8 mouse cellular contexts compared by ENCODE assay signal in the genomic region with DNA sequence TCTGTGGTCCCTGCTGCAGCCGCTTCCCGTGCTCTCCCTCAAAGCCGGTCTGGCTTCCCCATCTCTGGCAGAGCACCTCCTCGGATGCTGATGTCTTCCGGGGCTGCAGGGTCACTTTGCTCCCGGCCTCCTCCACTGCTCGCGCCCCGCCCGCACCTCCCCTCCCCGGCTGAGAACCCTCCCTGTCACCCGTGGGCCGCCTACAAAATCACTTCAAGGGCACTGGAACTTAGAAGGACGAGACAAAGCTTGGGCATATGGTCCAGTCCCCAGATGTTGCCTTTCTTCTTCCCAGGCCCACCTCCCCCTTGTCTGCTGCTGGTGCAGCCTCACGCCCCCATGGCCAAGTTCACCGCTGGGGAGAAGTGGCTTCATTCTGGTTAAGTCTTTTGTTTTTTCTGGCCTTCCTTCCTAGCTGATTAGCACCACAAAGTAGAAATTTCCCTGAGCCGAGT.
A peak's percentile ranks its signal among the peaks of the same experiment; 100 is the strongest.
DNase-seq lines count a peak whose midpoint lies in the region; ATAC-seq and TF ChIP-seq lines count a peak whose summit lies in the region.

No protein-coding gene starts in this region.

- H3K4me2 ChIP-seq in heart, embryonic 12.5 days, result peak overlapping the region; percentile 76
- H3K4me2 ChIP-seq in forebrain, postnatal 0 days (ENCODE audit: low read depth), result peak overlapping the region; percentile 81
- H3K4me2 ChIP-seq in limb, embryonic 15.5 days, result peak overlapping the region; percentile 70

- peak overlapping the region; percentile 64 for H3K9ac ChIP-seq in heart, embryonic 12.5 days
- peak overlapping the region; percentile 47 for H3K9ac ChIP-seq in forebrain, postnatal 0 days
- 0 out of 2 replicates have a peak overlapping the region, but pooled peaks have one; percentile 20 for H3K9ac ChIP-seq in limb, embryonic 15.5 days

- no peaks in the 10 kb centered on the region for H3K9me3 ChIP-seq in heart, embryonic 12.5 days (replicated peaks)
- H3K9me3 ChIP-seq in forebrain, postnatal 0 days (ENCODE audit: low read length), result no peaks in the 10 kb centered on the region
- H3K9me3 ChIP-seq in limb, embryonic 15.5 days, result no peaks in the 10 kb centered on the region

- H3K4me3 ChIP-seq in heart, embryonic 12.5 days, result peak overlapping the region; percentile 41
- H3K4me3 ChIP-seq in forebrain, postnatal 0 days (ENCODE audit: low read depth, low read length), result peak overlapping the region; percentile 36
- peak overlapping the region; percentile 37 for H3K4me3 ChIP-seq in limb, embryonic 15.5 days

- H3K27me3 ChIP-seq in heart, embryonic 12.5 days (replicated peaks), result 0 out of 2 replicates have a peak, but pooled peaks cover 2% of the 10 kb centered on the region
- no peaks in the 10 kb centered on the region for H3K27me3 ChIP-seq in forebrain, postnatal 0 days (ENCODE audit: insufficient read depth, low read length)
- peaks cover 46% of the 10 kb centered on the region for H3K27me3 ChIP-seq in limb, embryonic 15.5 days

- 1% methylated on average over 17 of the region's 17 CpGs for WGBS in heart, embryonic 12.5 days
- 4% methylated on average over 17 of the region's 17 CpGs for WGBS in forebrain, postnatal 0 days
- WGBS in limb, embryonic 15.5 days, result 1% methylated on average over 17 of the region's 17 CpGs

- H3K4me1 ChIP-seq in heart, embryonic 12.5 days (replicated peaks), result no peaks in the 10 kb centered on the region; the same call in 1 of the 2 replicates
- peaks cover 9% of the 10 kb centered on the region for H3K4me1 ChIP-seq in forebrain, postnatal 0 days (ENCODE audit: insufficient read depth)
- H3K4me1 ChIP-seq in limb, embryonic 15.5 days, result peaks cover 15% of the 10 kb centered on the region

- DNase-seq in heart, postnatal 25 days (ENCODE audit: low spot score), result no peak
- peak; percentile 22 for DNase-seq in adrenal gland, postnatal 14 days
- no peak for DNase-seq in forebrain, postnatal 0 days
- no peak for DNase-seq in urinary bladder, postnatal 14 days (ENCODE audit: low spot score)
- DNase-seq in right cerebral cortex, postnatal 14 days, result no peak

- no peak for TF ChIP-seq CTCF in forebrain, postnatal 0 days (IDR thresholded peaks at IDR 0.05; ENCODE audit: low read depth)

- 0 out of 2 replicates have a peak, but pooled peaks have one; percentile 39 for ATAC-seq in heart, embryonic 12.5 days (ENCODE audit: insufficient number of reproducible peaks, low FRiP score)
- no peak for ATAC-seq in forebrain, postnatal 0 days
- ATAC-seq in limb, embryonic 15.5 days (ENCODE audit: insufficient number of reproducible peaks, low FRiP score, low TSS enrichment, low read depth), result no peak
- ATAC-seq in erythroblast, adult 5-6 weeks (replicated peaks; ENCODE audit: low FRiP score, poor library complexity, severe bottlenecking), result no peak

- intact Hi-C loops in heart, postnatal 25 days (cut with DNase I), result no loop called here

- H3K27ac ChIP-seq in heart, embryonic 12.5 days (ENCODE audit: poor library complexity, severe bottlenecking), result no peak overlapping the region
- H3K27ac ChIP-seq in forebrain, postnatal 0 days (ENCODE audit: low read depth, low read length), result no peak overlapping the region
- no peak overlapping the region for H3K27ac ChIP-seq in limb, embryonic 15.5 days

- no peaks in the 10 kb centered on the region for H3K36me3 ChIP-seq in heart, embryonic 12.5 days
- no peaks in the 10 kb centered on the region for H3K36me3 ChIP-seq in forebrain, postnatal 0 days (ENCODE audit: insufficient read depth)
- H3K36me3 ChIP-seq in limb, embryonic 15.5 days, result no peaks in the 10 kb centered on the region
